Mouse (Mus musculus): ENCODE measurements around the gene Pecr.

Gene Pecr

DNA sequence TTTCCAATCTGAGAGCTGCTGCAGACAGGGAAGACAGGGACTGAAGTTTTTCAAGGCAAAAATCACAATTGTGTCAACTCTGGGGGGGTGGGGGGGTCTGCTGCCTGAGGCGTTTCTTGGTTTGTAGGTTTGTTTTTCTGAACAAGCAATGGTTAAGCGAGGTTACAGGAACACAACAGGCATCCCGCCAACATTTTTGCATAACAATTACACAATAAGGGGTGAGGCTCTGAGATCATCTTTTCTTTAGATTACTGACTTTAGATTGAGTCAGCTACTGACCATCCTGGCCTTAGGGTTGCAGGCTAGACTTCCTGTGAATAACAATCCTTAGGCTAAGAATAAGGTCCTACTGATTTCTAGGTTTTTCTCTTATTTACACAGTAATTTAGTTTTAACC is 55.1 kb downstream of the Pecr start:
- DNase-seq: no peak

DNA sequence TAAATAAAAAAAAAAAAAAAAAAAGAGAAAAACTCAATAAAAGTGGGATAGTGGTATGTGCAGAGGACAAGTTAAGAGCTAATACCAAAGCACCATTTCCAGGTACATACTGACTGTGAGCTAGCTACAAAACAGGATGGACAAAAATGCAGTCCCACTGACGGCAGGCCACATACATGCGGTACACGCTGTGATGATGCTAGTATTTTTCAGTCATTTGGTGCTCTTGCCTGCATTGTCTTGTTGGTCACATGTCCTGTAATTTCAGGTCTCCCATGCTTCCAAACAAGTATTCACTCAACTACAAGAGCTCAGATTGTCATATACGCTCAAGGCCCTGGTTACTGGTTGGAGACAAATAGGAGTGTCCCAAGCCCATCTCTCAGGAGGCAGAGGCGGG is 56.6 kb downstream of the Pecr start:
- DNase-seq: no peak

DNA sequence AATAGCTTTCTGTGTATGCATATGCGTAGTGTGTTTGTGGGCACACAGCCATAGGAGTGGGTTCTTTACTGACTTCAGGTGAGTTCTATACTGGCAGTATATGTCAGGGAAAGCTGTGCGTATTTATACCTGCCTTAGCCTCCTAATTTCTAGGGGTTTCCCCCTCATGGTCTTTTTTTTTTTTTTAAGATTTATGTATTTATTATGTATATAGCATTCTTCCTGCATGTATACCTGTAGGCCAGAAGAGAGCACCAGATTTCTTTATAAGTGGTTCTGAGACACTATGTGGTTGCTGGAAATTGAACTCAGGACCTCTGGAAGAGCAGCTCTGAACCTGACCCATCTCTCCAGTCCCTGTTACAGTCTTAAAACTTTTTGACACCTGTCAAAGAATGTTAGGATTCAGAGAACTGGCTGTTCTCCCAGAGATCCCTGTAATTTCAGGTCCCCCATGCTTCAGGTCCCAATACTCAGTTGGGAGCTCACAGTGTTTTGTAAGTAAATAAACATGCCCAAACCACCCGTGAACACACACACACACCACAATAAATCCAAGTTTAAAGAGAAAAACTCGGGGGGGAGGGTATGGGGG is 57.1 kb downstream of the Pecr start:
- no peak for DNase-seq

DNA sequence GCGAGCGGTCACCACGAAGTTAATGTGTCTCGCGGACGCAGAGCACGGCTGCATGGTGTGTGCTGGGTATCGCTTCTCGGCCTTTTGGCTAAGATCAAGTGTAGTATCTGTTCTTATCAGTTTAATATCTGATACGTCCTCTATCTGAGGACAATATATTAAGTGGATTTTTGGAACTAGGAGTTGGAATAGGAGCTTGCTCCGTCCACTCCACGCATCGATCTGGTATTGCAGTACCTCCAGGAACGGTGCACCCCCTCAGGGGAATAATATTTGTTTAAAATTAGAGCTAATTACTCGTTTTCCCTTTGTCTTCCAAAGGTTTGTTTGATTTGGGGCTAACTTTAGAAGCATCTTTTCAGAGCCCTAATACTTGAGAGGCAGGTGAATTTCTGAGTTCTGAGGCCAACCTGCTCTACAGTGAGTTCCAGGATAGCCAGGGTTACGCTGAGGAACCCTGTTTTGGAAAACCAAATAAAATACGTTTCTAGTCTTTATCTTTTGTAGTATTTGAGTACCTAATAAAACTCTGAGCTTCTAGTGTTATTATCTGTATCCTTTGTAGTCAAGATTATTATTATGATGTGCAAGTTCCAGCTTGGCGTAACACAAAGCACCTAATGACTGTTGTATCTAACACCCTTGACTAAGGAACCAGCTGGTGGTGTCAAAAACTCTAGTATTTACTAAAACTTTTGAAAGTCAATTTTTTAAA is 57.8 kb downstream of the Pecr start:
- DNase-seq: no peak

DNA sequence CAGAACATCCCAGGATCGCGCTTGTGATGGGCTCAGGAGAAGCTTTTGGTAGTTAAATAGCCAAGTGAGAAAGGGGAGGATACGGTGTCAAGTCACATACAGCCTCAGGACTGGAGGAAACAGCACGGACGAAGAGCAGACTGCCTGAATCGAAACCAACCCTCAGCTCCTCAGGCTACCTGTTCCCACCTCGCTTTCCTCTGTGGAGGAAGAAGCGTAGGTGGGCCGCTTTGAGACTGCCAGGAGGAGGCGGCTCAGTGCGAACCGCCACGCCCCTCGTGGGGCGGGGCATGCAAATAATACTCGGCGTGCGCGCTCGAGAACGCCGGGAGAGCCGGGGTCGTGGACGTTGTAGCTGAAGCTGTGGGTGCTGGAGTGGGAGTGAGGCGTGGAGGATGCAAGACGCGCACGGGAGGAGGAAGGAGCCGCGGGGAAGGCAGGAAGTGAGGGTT is 58.4 kb downstream of the Pecr start:
- peak; percentile 76 to 87 for DNase-seq

DNA sequence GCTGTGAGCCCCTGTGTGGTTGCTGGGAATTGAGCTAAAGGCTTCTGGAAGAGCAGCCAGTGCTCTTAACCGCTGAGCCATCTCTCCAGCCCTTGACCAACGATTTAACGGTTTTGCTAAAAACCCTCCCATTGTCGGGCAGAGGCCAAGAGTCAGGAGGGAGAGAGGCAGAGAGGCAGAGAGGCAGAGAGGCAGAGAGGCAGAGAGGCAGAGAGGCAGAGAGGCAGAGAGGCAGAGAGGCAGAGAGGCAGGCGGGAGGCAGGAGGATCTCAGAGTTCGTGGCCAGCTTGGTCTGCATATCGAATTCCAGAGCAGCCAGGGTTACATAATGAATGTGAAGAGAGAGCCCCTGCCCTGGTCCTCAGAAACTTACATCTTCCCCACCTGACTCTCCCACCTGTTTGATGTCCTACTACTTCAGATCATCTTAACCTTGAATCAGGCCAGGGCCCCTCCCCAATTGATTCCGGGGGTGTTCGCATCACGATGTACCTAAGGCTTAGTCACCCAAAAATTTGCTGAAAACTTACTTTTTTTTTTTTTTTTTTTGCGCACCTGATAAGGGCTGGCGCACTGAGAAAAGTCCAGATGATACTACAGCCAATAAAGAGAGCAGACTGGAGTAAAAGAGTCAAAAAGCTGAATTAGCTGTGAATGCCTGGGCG is 58.9 kb downstream of the Pecr start:
- DNase-seq: no peak

DNA sequence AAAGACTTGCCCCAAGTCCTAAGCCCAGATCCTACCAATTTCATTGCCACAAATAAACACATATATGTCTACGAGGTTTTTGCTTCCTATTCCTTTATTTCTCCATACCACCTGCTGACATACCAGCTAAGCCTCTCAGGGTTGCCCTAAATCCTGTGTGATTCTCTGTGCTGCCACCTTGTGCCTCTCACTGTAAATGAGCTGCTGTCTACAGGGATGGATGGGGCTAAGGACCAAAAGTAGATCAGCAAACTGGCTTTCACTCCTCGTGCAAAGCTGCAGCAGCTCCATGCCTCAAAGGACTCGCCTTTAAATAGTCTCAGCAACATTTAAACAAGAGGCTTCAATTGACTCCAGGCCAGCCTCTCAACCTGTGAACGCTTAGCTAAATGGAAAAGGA is 64.1 kb downstream of the Pecr start:
- DNase-seq: no peak

DNA sequence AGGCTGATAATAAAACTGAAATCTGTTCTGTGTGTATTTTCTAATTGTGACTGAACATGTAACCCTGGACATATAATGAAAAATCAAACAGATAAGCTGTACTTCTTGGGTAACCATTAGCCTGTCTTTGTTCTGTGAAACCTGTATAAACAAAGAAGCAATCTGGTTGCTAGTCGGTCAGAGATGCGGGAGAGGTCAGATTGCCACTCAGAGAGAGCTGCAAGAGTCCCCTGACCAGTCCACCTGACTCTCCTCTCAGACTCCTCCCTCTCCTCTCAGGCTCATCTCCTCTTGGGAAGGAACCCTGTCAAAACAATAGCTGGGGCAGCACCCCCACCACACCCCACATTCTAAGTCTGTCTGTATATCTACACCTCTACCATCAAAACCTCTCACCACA is 65.0 kb downstream of the Pecr start:
- DNase-seq: no peak

DNA sequence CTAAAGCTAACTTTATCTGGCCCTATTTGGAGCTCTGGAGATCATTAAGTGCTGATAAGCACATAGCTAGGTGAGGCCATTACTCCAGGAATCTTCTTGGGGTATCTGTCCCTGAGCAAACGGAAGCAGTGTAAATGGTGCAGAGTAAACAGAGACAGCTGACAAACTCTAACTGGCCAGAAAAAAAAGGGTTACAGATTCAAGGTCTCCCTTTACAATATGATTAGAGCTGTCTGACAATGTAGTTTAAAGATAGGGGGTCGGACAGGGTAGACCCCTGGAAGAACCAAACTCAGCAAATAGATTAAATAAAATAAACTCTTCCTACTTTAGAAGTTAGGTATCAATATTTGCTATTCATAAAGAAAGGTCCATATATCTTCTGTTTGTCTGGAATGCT is 65.5 kb downstream of the Pecr start:
- DNase-seq: no peak

DNA sequence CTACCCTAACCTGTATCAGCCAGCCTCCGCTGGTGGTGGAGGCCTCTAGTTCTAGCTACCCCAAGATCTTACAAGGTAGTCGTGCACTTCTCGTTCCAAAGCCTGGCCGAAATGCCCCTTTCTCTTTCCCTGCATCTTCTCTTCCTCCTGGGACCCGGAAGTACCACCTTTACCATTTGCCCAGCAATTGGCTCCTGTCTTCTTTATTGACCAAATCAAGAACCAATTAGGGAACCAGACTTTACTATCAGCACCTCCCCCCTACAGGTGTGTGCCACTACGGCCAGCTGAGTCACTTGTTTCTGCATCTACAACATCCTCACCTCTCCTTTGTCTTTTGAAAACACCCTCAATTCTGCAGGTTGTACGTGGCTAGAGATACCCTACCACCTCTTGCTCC is 67.4 kb downstream of the Pecr start:
- no peak for DNase-seq

DNA sequence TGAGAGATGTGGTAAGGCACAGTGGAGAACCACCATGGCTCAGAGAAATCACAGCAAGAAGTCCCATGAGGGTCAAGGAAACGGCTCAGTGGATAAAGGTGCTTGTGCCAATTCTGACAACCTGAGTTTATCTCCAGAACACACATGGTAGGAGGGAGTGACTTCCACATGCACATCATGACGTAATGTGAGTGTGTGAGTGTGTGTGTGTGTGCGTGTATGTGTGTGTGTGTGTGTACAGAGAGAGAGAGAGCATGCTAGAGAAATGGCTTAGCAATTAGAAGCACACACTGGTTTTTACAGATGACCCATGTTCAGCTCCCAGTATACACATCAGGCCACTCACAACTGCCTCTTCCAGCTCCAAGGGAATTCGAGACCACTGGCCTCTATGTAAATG is 68.9 kb downstream of the Pecr start:
- no peak for DNase-seq

DNA sequence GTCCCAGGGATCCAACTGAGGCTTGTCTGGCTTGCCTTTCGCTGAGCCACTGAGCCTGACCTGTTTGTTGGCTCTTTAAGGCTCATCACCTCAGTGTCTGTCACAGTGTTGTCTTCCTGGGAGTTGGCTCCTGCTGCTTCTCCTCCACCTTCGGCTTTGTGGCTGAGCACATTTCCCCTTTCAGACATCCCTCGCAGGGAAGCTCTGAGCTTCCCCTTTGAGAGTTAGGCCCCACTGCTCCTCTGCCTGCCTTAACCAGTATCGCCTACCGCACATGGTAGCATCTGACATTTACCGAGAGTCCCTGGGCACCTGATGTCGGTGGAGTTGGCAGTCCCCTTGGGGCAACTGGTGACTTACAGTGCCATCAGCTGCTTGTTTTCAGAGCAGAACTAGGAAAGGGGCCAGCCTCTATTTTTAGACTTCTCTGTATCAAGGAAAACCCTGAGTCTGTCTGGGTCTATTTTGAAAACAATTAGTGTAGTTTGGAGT is 69.6 kb downstream of the Pecr start:
- peak; percentile 12 to 22 for DNase-seq

DNA sequence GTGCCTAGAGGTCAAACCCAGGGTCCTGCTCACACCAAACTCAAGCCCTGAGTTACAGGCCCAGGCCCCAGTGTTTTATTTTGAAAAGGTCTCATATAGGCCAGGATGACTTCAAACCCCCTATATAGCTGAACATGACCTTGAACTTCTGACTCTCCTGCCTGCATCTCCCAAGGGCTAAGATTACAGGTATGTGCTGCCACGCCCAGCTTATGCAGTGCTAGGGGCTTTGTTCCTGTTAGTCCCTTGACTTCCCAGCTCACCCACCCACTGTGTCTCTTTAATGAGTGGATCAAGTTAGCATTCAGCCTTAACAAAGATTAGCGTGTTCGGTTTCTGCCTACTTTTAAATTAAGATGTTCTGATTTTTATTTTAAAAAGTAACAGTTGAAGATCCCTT is 70.2 kb downstream of the Pecr start:
- no peak for DNase-seq

DNA sequence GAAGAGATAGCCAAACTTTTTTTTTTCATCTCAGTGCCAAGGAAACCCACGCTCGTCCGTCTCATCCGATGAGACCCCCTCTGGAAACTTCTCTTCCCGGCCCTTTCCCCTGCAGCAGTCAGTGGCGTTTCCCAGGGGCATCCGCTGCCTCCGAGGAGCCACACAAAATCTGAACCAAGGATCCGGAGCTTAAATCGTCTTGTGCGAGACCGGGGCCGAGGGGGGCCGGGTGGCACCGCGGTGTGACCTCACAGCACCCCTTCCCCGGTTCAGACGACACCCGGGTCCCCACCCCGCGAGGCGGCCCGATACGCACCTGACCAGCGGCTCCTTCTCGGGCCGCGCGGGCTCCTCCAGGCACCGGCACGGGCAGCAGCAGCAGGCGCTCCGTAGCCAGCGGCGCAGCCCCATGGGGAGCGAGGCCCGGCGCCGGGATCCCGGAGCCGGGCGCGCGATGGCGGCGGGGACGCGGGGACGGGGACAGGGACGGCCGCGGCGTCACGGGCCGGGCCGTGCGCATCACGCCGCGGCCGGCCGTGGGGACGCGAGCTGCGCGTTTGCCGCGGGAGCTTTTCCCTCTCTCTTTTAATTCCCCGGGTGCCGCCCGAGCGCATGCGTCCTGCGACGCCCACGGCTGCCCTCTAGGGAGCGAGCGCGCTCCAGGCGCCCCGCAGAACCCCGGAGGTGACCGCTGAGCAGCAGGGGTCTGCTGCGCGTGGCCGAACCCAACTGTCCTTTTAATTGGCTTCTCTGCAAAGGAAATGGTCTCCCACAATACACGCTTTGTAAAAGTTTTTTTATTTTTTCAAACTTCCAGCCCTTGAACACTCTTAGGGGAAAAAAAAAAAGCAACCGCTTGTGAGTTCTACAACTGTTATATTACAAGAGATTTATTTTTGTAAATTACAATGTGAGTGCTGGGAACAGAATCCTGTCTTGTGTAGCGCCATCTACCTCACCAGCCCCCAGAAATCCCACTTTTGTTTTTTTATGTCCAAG is 72.1 kb downstream of the Pecr start, which contains the start of gene Mreg:
Gene Mreg, minus strand, starts transcription at position 607 of the 999 bp plus-strand sequence.
- DNase-seq: peak; percentile 41 to 51

DNA sequence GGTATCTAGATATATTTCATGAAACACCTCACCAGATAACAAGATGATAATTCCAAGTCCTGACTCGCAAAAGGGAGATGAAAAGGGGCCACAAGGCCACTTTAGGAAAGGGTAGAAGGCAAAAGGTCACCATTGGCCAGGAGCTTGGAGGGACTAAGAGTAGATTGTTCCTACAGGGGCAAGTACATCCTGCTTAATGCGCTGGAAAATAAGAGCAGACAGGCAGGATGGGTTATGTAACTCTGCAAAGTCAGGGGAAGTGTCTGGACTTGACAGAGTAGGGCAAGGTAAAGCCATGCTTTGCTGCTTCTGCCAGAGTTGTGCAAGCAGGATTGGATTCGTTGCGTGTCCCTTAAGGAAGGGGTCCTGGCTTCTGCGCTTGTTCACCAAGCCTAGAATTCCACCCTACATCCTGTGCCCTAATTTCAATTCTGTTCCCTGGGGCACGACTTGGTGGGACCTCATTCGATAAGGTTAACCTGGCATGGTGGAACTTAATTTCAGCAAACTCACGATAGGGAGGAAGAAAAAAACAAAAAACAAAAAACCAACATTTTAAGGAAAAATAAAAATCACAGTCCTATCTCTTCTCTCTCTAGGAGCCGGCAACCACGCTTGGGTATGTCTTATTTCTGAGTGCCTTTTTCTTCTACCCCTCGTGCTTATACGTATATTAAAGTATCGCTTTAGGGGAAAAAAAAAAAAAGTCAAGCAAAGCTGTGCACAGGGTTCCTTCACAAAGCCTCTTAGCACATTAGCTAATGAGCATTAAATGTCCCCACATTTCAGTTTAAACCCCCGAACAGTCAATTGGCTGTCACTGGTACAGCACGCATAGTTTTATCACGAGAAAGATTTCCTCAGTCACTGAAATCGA is 73.1 kb downstream of the Pecr start:
- no peak for DNase-seq
